Mouse (Mus musculus): ENCODE data around the gene Awat2. TPM values are rescaled to one million over a fixed set of nuclear protein-coding genes. Genes with fewer than 3 reads are reported as not detected.
"Not testable (repeated sequence)": the region's sequence is repeated elsewhere in the genome, so short reads cannot be mapped to it uniquely, and the experiment has no call there.

The Awat2 gene
- total RNA-seq (2021) = under 1 TPM; 0.29 to 0.53 TPM
- long read RNA-seq, experiment 1 = 0 reads
- long read RNA-seq, experiment 2, partial matches to known transcripts = 0 of 1 reads
- long read RNA-seq, experiment 2, other reads (novel, unspliced or antisense) = 1 of 1 reads

GRCm38 (mm10) chrX:100442617-100443016 lies at the start of gene Awat2:
Gene Awat2 (minus strand): TSS chrX:100442717.
- not testable (repeated sequence) for DNase-seq (ENCODE audit: low spot score in 2 of 2)

- DNase-seq (ENCODE audit: low spot score in 2 of 2) = peak; percentile 32 to 38
These were observed 37.8 kb upstream of the Awat2 start for GRCm38 (mm10) chrX:100480317-100480716.

GRCm38 (mm10) chrX:100475569-100476223 lies 33.2 kb upstream of the Awat2 start:
- DNase-seq (ENCODE audit: low spot score in 2 of 2) = no peak

- no peak for DNase-seq (ENCODE audit: low spot score in 2 of 2)
These were observed 29.0 kb upstream of the Awat2 start for GRCm38 (mm10) chrX:100471491-100471890.

DNA sequence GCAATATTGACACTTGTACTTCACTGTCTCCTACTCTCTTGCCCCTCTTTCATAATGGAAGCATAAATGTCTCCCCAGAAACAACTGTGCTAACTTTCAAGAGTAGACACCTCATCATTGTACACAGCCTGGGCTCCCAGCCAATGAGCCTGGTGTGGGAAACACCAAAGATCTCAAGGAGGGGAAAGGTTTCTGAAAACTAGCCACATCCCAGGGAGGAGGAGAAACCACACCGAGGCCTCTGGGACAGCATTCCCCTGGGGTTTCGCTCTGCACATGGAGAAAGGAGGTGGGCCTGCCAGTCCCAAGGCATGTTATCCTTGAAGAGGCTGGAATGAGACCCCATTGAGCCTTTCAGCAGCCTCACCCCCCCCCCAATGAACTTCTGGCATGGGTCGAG lies 27.6 kb upstream of the Awat2 start:
- DNase-seq (ENCODE audit: low spot score in 2 of 2) = no peak

DNA sequence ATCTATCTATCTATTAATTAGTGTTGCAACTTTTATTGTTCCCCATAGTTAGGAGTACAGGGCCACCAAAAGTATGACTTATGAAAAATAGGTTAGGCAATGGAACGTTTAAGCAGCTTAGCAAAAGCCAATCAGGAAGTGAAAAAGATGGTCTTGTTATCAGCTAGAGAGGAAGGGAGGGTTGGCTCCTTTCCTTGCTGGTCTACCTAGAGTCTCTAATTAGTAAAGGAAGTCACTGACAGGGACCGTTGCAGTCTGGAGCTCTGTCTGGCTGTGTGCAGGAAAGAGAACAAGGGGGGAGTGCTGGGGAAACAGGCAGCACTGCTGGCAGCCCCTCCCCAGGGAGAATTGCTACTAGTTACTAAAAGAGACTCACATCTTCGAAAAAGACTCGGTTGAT lies 25.5 kb upstream of the Awat2 start:
- no peak for DNase-seq (ENCODE audit: low spot score in 2 of 2)

DNA sequence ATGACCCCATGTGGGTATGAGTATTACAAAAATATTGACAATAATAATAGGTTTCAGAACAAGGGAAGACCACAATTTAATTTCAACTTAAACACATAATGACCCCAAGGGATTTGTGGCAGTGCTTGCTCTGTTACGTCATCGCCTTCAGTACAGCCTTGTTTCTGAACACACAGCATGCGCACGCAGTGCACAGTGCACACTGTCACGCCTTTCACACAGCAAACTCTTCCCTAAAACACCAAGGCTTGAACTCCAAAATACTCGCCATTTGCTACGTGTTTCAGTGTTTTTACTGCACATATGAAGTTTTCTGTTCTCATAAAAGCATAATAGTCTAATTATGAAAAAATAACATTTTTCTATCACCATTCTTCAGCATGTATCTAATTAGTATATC lies 1.0 kb upstream of the Awat2 start:
- DNase-seq (ENCODE audit: low spot score in 2 of 2) = no peak

DNA sequence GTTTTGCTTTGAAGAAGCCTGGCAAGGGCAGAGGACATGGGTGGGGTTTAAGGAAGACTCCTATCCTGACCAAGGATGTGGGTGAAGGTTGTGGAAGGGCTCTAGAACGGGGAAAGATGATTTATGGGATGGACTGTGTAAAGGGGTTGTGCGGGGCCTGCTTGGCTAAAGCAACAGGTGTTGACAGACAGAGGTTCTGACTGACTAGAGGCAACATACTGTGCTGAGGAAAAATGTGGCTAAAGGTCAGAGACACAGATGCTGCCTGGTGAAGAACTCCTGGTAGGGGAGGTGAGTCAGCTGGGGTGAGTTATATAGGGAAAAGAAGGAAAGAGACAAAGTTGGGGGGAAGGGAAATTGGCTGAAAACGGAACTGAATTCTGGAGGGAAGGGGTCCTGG lies 10.2 kb downstream of the Awat2 start:
- no peak for DNase-seq (ENCODE audit: low spot score in 2 of 2)

- no peak for DNase-seq (ENCODE audit: low spot score in 2 of 2)
These were observed 13.8 kb downstream of the Awat2 start, which contains the start of gene Otud6a for GRCm38 (mm10) chrX:100428693-100429092. Gene Otud6a (plus strand): TSS chrX:100429013.

DNA sequence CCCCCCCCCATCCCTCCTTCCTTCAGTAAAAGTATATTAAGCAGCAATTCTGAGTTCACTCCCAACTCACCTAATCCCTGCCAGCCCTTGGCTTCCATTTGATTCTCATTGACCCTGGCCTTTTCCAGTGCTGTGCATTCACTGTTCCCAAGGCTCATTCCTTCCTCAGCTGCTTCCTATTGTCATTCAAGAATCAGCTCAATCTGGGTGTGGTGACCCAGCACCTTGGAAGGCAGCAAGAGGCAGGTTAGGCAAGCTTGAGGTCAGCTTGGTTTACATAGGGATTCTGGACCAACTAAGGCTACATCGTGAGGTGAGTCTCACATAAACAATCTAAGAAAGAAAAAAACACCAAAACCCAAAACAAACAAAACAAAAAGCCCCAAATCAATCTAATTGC lies 33.3 kb downstream of the Awat2 start:
- no peak for DNase-seq (ENCODE audit: low spot score in 2 of 2)

DNA sequence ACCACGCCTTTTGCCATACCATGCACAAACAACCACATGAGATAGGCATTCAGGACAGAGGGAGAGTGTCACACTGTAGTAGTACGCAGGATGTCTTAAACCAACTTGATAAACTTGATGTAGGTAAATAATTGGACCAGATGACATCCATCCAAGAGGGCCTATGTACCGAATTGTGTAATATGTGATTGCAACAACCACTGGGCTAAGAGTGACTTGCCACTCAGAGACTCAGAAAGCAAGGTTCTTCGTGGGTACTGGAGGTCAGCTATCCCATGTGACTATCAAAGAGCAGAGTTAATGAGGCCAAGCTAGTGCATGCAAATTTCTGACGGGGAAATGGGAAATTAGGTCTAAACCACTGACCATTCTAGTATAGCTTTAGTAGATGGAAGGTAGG lies 40.9 kb downstream of the Awat2 start:
- DNase-seq (ENCODE audit: low spot score in 2 of 2) = no peak

- DNase-seq (ENCODE audit: low spot score in 2 of 2) = no peak
These were observed 41.6 kb downstream of the Awat2 start for GRCm38 (mm10) chrX:100400900-100401299.

GRCm38 (mm10) chrX:100395026-100395425 lies 47.5 kb downstream of the Awat2 start:
- DNase-seq (ENCODE audit: low spot score in 2 of 2) = peak; percentile 16 to 23

DNA sequence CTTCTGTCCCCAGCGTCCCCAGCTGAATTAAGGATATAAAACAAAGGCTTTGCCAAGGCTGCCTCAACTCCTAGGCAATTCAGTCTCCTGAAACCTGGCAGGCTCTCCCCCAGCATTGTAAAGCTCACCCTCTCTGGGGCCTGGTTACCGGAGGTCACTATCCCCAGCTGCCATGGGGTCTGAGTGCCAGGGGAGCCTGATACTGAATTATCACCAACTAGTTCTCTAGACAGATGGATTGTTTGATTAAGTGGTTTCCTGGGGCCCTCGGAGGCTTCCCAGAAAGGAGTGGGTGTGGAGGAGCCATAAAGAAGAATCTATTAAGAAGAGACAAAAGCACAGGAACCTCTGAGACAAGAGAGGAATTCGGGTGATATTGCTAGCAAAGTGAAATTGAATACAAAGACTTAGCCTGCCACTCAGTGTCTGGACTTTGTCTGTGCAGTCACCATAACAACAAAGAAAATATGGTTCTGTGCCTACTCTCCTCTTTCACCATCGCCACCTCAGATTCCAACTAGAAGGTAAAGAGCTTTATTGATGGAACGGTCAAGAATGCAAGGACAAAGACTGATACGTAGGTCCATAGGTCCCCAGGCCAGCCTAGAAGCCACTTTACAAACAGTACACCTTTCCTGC lies 48.2 kb downstream of the Awat2 start:
- DNase-seq (ENCODE audit: low spot score in 2 of 2) = no peak

GRCm38 (mm10) chrX:100392304-100392703 lies 50.2 kb downstream of the Awat2 start:
- peak in 1 of 2 experiments; percentile 24 for DNase-seq (ENCODE audit: low spot score in 2 of 2)

DNA sequence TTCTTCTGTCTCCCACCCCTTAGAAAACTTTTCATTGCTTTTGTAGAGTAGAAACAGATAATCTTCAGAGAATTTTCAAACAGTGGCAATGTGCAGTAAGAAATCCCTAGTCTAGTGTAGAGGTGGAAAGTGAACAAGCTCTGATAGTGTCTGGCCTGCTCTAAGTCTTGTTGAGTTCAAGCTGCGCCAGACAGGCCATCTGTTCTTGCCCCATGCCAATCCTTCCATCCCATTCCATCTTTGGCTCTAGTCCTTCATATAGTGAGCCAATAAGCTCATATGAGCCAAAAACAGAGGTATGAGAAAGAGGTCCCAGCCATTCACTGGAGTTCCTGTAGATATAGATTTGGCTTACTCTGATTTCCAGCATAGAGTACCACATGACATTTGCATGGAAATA lies 52.6 kb downstream of the Awat2 start:
- DNase-seq (ENCODE audit: low spot score in 2 of 2) = no peak

GRCm38 (mm10) chrX:100356974-100357373 lies 85.5 kb downstream of the Awat2 start:
- DNase-seq (ENCODE audit: low spot score in 2 of 2) = no peak

Small RNAs within 50 kb of the gene (microRNA-seq; reads per million reads assigned to microRNA genes)
- 2,460 to 4,314 reads per million in 2 experiments for gene Mir676 (ENCODE audit: borderline number of aligned reads in 2 of 2)

Other genes starting within 250 kb of the Awat2 start
- gene Otud6a, start 13.7 kb downstream of the Awat2 start, total RNA-seq (2021) = not detected
- gene Igbp1, start 51.6 kb upstream of the Awat2 start, total RNA-seq (2021) = 10 to 100 TPM; 60.7 to 66.5 TPM
- gene Dgat2l6, start 82.1 kb upstream of the Awat2 start, total RNA-seq (2021) = not detected
- not detected for gene Awat1, start 129.5 kb upstream of the Awat2 start, total RNA-seq (2021)
- not detected for gene P2ry4, start 152.2 kb upstream of the Awat2 start, total RNA-seq (2021)
- gene Arr3, start 162.8 kb upstream of the Awat2 start, total RNA-seq (2021) = not detected
- gene Kif4, start 183.0 kb upstream of the Awat2 start, total RNA-seq (2021) = under 1 TPM; 0.48 to 0.96 TPM
- gene Pdzd11, start 183.9 kb upstream of the Awat2 start, total RNA-seq (2021) = 10 to 100 TPM; 40.4 to 53.1 TPM

Measured in adrenal gland, adult 18-20 months (tissue).